Mouse (Mus musculus): ENCODE measurements around the gene Scd2. TPM values are rescaled to one million over a fixed set of nuclear protein-coding genes. Genes with fewer than 3 reads are reported as not detected.

The Scd2 gene
- polyA plus RNA-seq, 1 experiment from 2014 or later: 35.6 TPM

DNA sequence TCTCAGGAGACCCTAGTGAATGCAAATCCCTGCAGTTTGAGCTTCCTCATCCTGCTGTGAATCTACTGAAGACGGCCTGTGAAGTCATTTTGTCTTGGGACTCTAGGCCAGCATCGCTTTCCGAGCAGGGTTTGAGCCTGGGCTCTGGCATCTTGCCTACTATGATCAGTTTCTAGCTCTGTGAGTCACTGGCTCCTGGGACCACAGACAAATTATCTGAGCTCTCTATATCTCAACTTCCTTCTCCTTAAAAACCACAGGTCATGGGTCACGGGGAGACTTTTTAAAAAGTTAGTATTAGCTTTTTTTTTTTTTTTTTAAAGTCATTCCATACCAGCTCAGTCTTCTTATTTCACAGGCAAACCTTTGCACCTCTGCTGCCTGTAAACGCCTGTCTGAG is 38.4 kb downstream of the Scd2 start:
- Histone ChIP-seq H3K9ac (ENCODE audit: low read depth, low read length) (no peak overlapping the region), H3K27ac (ENCODE audit: low read depth, low read length) (no peak overlapping the region), H3K4me3 (ENCODE audit: low read depth, low read length) (no peak overlapping the region), H3K9me3 (ENCODE audit: control insufficient read depth) (no peaks in the 10 kb centered on the region), H3K4me1 (replicated peaks; ENCODE audit: control insufficient read depth, insufficient read depth, low read length) (no peaks in the 10 kb centered on the region), H3K4me2 (replicated peaks; ENCODE audit: low read depth) (no peak overlapping the region), H3K36me3 (ENCODE audit: control insufficient read depth, insufficient read depth) (no peaks in the 10 kb centered on the region), H3K27me3 (replicated peaks; ENCODE audit: control insufficient read depth, insufficient read depth, low read length) (no peaks in the 10 kb centered on the region)
- TF ChIP-seq CTCF (IDR thresholded peaks at IDR 0.05; ENCODE audit: low read depth): no peak
- 88% methylated on average over 5 of the region's 5 CpGs for WGBS
- ATAC-seq: no peak

- 80% methylated on average over 8 of the region's 8 CpGs for WGBS
Observed at GRCm38 (mm10) chr19:44332326-44332725, 38.9 kb downstream of the Scd2 start.

DNA sequence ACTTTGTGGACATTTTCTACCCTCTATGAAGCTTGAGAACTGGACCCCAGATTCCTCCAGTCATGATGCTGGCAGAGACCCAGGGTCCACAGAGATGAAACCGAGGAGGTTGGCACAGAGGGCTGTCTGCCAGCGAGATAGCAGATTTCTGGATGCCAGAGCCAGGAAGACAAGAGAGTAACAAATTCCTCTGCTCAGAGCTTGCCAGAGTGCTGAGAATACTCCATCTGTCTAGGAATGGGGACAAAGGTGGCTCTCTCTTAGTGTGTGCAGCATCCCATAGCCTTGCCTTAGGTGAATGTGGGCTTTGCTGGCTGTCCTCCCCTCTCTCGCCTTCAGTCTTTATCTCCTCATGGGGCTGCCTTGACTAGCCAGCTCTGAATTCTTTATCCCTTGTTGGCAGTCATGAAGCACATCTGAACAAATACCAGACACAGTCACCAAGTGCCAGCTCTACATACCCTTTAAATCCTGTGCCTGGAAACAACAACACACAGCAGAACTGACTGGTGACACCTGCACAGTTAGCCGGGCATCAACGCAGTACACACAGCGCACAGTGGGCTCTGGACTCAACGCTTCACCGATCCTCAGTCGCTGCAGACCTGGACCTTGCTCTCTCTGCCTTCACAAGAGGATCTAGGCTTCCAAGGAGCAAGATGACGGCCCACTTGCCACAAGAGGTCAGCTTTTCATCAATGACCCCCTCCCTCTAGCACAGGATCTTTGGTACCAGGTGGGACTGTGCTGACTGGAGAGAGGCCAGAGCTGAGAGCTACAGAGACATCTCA is 39.6 kb downstream of the Scd2 start, which contains the start of gene Scd4:
Gene Scd4, plus strand, starts transcription at position 260 of the 791 bp plus-strand sequence.
- WGBS: 83% methylated on average over 10 of the region's 10 CpGs
- no peaks in the 10 kb centered on the region for H3K27me3 ChIP-seq (replicated peaks; ENCODE audit: control insufficient read depth, insufficient read depth, low read length)
- no peak within 1 kb of the TSS for H3K27ac ChIP-seq (ENCODE audit: low read depth, low read length)
- H3K9me3 ChIP-seq (ENCODE audit: control insufficient read depth): no peaks in the 10 kb centered on the region
- H3K4me3 ChIP-seq (ENCODE audit: low read depth, low read length): no peak within 1 kb of the TSS
- H3K36me3 ChIP-seq (ENCODE audit: control insufficient read depth, insufficient read depth): no peaks in the 10 kb centered on the region
- TF ChIP-seq CTCF (IDR thresholded peaks at IDR 0.05; ENCODE audit: low read depth): no peak
- H3K4me2 ChIP-seq (replicated peaks; ENCODE audit: low read depth): no peak within 1 kb of the TSS
- H3K4me1 ChIP-seq (replicated peaks; ENCODE audit: control insufficient read depth, insufficient read depth, low read length): no peaks in the 10 kb centered on the region
- no peak within 1 kb of the TSS for H3K9ac ChIP-seq (ENCODE audit: low read depth, low read length)
- no peak for ATAC-seq

More at GRCm38 (mm10) chr19:44332326-44332725, 38.9 kb downstream of the Scd2 start:
- H3K9ac ChIP-seq (ENCODE audit: low read depth, low read length): no peak overlapping the region
- H3K27me3 ChIP-seq (replicated peaks; ENCODE audit: control insufficient read depth, insufficient read depth, low read length): no peaks in the 10 kb centered on the region
- H3K4me3 ChIP-seq (ENCODE audit: low read depth, low read length): no peak overlapping the region
- no peaks in the 10 kb centered on the region for H3K9me3 ChIP-seq (ENCODE audit: control insufficient read depth)
- TF ChIP-seq CTCF (IDR thresholded peaks at IDR 0.05; ENCODE audit: low read depth): no peak
- H3K4me2 ChIP-seq (replicated peaks; ENCODE audit: low read depth): no peak overlapping the region
- H3K4me1 ChIP-seq (replicated peaks; ENCODE audit: control insufficient read depth, insufficient read depth, low read length): no peaks in the 10 kb centered on the region
- H3K36me3 ChIP-seq (ENCODE audit: control insufficient read depth, insufficient read depth): no peaks in the 10 kb centered on the region
- H3K27ac ChIP-seq (ENCODE audit: low read depth, low read length): no peak overlapping the region
- no peak for ATAC-seq

DNA sequence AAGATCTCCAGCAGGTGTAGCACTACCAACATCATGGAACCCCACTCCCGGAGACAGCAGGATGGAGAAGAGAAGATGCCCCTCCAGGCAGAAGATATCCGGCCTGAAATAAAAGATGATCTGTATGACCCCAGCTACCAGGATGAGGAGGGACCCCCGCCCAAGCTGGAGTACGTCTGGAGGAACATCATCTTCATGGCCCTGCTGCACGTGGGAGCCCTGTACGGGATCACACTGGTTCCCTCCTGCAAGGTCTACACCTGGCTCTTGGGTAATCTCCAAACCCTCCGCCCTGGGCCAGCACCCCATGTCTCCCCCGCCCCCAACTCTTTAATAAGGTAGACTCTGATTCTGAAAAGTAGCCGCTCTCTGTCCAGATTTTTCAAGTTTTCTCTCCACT is 40.5 kb downstream of the Scd2 start:
- no peak overlapping the region for H3K27ac ChIP-seq (ENCODE audit: low read depth, low read length)
- no peaks in the 10 kb centered on the region for H3K27me3 ChIP-seq (replicated peaks; ENCODE audit: control insufficient read depth, insufficient read depth, low read length)
- H3K9me3 ChIP-seq (ENCODE audit: control insufficient read depth): no peaks in the 10 kb centered on the region
- H3K9ac ChIP-seq (ENCODE audit: low read depth, low read length): no peak overlapping the region
- ATAC-seq: no peak
- H3K4me3 ChIP-seq (ENCODE audit: low read depth, low read length): no peak overlapping the region
- H3K36me3 ChIP-seq (ENCODE audit: control insufficient read depth, insufficient read depth): no peaks in the 10 kb centered on the region
- H3K4me1 ChIP-seq (replicated peaks; ENCODE audit: control insufficient read depth, insufficient read depth, low read length): no peaks in the 10 kb centered on the region
- no peak overlapping the region for H3K4me2 ChIP-seq (replicated peaks; ENCODE audit: low read depth)
- WGBS: 88% methylated on average over 9 of the region's 9 CpGs
- TF ChIP-seq CTCF (IDR thresholded peaks at IDR 0.05; ENCODE audit: low read depth): no peak

GRCm38 (mm10) chr19:44335876-44336662 is 42.6 kb downstream of the Scd2 start:
- WGBS: 84% methylated on average over 6 of the region's 6 CpGs
- Histone ChIP-seq H3K4me2 (replicated peaks; ENCODE audit: low read depth) (no peak overlapping the region), H3K9ac (ENCODE audit: low read depth, low read length) (no peak overlapping the region), H3K9me3 (ENCODE audit: control insufficient read depth) (no peaks in the 10 kb centered on the region), H3K4me3 (ENCODE audit: low read depth, low read length) (no peak overlapping the region), H3K36me3 (ENCODE audit: control insufficient read depth, insufficient read depth) (no peaks in the 10 kb centered on the region), H3K27ac (ENCODE audit: low read depth, low read length) (no peak overlapping the region), H3K27me3 (replicated peaks; ENCODE audit: control insufficient read depth, insufficient read depth, low read length) (no peaks in the 10 kb centered on the region), H3K4me1 (replicated peaks; ENCODE audit: control insufficient read depth, insufficient read depth, low read length) (no peaks in the 10 kb centered on the region)
- ATAC-seq: no peak
- TF ChIP-seq CTCF (IDR thresholded peaks at IDR 0.05; ENCODE audit: low read depth): no peak

DNA sequence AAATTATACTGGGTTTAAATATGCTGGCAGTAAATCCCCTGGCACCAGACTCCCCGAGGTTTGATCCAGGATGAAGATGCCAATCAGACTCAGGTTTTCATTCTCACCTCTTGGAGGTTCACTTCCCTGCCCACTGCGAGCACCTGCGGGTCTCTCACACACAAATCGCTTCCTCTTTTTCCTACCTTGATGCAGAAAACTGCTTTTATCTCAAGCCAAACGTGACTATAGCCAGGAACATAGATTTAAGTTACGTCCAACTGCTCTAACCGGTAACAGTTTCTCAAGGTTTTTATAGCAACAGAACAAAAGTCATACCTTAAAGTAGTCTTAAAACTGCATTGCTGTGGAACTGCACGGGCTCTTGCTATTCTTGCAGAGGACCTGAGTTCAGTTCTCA is 56.2 kb downstream of the Scd2 start:
- no peak overlapping the region for H3K4me3 ChIP-seq (ENCODE audit: low read depth, low read length)
- no peak for TF ChIP-seq CTCF (IDR thresholded peaks at IDR 0.05; ENCODE audit: low read depth)
- no peaks in the 10 kb centered on the region for H3K27me3 ChIP-seq (replicated peaks; ENCODE audit: control insufficient read depth, insufficient read depth, low read length)
- H3K4me2 ChIP-seq (replicated peaks; ENCODE audit: low read depth): no peak overlapping the region
- no peaks in the 10 kb centered on the region for H3K36me3 ChIP-seq (ENCODE audit: control insufficient read depth, insufficient read depth)
- ATAC-seq: no peak
- no peaks in the 10 kb centered on the region for H3K9me3 ChIP-seq (ENCODE audit: control insufficient read depth)
- H3K4me1 ChIP-seq (replicated peaks; ENCODE audit: control insufficient read depth, insufficient read depth, low read length): no peaks in the 10 kb centered on the region
- H3K9ac ChIP-seq (ENCODE audit: low read depth, low read length): no peak overlapping the region
- H3K27ac ChIP-seq (ENCODE audit: low read depth, low read length): no peak overlapping the region
- 86% methylated on average over 8 of the region's 8 CpGs for WGBS

Measured in intestine, postnatal 0 days (tissue).